Mouse (Mus musculus) megakaryocyte progenitor cell, adult 5-6 weeks (primary cell): ENCODE measurements around the gene Ccdc33. TPM values are rescaled to one million over a fixed set of nuclear protein-coding genes. Genes with fewer than 3 reads are reported as not detected.

Experiments used
- ATAC-seq: replicated peaks from 2 replicates; pipeline ENCODE4 v1.8.0; 2016; ENCODE audit warnings: mild to moderate bottlenecking, moderate TSS enrichment, inconsistent platforms; ENCODE audit not compliant: poor library complexity
- total RNA-seq, 2 experiments: library from RNA; stranded (forward) in 1 of 2; stranded (reverse) in 1 of 2; fragments of 157-497, 149-512 nt in 1 of 2; fragments of 200-1000 nt in 1 of 2; gene quantifications; 2 replicates each; pipeline versions ENCODE4 v1.2.3 to v1.2.4; 2015 to 2017

Gene Ccdc33
- total RNA-seq, 2 experiments from 2014 or later = not detected

DNA sequence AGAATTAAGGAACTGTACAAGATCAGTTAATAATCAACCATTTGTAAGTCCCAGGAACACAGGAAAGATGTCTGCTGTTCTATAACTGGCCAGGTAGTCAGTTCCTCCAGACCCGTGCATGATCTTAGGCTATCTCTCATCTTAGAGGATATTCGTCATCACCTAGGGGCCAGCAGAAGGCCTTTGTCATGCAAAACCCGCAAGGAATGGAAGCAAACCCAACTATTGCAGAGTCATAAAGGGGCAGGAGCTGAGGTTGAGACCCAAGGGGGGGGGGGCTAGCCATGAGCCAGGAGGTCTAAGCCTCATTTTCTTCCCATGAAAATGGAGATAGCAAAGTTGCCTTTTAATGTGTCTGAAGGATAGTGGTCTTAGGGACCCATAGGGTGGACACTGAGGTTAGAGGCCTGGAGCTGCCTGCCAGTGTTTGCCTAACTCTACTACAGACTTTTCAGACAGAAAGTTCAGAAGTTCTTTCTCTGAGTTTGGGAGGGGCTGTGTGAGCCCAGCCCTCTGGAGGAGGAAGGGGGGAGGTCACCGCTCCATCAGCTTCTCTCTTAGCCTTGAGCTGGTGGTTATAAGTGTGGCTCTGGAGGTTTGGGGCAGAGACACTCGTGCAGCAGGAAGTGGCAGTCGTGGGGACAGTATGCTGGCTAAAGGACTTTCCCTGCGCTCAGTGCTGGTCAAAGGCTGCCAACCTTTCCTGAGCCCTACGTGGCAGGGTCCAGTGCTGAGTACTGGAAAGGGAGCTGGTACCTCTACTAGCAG lies 104.0 kb downstream of the Ccdc33 start:
- no peak; the same call in 1 of the 2 replicates for ATAC-seq

DNA sequence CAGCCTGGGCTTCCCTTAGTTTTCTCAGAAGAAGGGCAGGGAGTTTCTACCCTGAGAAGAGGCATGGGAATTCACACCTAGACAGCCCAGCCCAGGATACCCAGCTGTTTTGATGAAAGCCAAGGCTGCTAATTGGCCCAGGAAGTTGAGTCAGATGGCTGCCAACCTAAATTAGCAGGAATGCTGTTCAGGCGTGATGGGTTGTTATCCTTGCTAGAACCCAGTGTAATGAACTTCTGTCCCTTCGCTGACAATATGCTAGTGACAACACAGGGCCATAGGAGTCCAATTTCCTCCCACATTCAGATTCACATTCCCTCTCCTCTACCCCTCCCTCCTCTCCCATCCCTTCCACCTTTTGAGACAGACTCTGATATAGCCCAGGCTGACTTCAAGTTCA lies 105.7 kb downstream of the Ccdc33 start:
- no peak for ATAC-seq

- no peak for ATAC-seq
Observed at GRCm38 (mm10) chr9:58012486-58012885, 106.1 kb downstream of the Ccdc33 start.

DNA sequence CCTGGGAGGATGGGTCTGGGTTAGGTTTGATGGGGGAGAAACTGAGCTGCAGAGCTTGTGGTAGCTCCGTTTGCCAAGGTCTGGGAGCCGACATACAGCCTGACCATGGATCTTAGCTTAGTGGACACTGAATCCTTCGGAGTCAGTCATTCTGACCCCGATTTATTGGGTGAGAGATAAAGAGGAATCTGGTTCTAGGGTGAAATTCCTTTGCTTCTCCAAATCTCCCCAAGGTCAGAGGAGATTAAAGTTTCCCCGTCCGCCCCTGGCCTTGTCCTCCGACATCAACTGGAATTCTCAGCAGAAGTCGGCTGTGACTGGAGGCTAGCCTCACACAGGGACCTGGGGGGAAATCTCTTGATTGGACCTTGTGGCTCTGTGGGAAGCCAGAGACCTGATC lies 107.1 kb downstream of the Ccdc33 start:
- ATAC-seq = no peak

DNA sequence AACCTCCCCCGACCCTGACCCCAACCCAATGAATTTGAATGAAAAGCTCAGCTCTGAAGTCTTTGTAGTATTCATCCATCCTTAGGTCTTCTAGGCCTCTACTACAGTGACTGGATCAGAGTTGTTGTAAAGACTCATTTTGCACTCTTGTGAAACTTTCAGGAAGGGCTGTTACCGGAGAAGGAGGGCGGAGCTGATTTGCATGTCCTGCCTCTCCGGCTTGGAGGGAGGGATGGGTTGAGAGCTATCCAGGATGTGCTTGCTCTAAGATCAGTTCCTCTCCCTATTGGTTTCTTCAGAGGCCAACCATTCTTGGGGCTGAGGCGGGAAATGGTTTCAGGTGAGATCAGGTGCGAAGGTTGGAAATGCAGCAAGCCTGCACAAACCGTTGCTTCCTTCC lies 107.6 kb downstream of the Ccdc33 start:
- peak; percentile 50; the same call in 1 of the 2 replicates for ATAC-seq

GRCm38 (mm10) chr9:58009588-58009987 lies 109.0 kb downstream of the Ccdc33 start:
- no peak for ATAC-seq

DNA sequence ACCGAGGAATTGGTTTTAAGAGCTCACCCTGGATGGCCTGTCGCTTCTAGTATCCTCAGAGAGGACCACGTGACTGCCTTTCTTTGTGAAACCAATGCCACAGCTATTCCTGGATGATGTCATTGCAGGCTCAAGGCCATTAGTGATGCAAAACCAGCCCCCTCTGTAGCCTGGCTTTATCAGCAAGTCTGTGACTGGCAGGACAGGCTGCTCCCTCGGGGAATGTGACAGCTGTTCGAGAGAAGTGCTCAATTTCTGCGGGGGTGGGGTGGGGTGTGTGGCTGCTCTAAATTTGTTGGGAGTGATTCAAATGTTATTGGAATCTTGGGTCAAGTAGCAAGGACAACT lies 109.6 kb downstream of the Ccdc33 start:
- no peak for ATAC-seq

GRCm38 (mm10) chr9:58008336-58009014 lies 110.1 kb downstream of the Ccdc33 start:
- no peak for ATAC-seq

- no peak for ATAC-seq
Observed at GRCm38 (mm10) chr9:58005753-58006461, 112.7 kb downstream of the Ccdc33 start, which contains the start of gene Cyp11a1. Gene Cyp11a1, plus strand, starts transcription at chr9:58006411.

- no peak for ATAC-seq
Observed at GRCm38 (mm10) chr9:58003272-58003671, 115.4 kb downstream of the Ccdc33 start.

DNA sequence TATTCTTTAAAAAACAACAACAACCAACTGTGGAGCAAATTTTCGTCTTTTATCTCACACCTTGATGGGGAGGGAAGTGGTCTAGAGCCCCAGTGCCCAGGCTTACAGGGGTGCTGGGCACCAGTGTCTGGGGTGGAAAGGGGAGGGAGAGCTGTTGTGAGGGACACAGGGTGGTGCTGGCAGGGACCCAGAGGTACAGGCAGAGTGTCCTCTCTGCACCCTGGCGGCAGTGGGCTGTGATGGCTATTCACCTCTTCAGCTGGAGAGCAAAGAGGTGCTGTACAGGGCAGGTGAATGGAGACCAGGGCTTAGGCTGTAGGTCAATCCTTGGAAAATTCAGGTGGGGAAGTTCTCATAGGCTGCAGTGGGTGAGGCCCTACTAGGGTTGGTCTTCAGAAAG lies 118.9 kb downstream of the Ccdc33 start:
- no peak for ATAC-seq

GRCm38 (mm10) chr9:57998685-57999084 lies 119.9 kb downstream of the Ccdc33 start:
- no peak for ATAC-seq

GRCm38 (mm10) chr9:57998032-57998659 lies 120.5 kb downstream of the Ccdc33 start:
- peak; percentile 88 for ATAC-seq

GRCm38 (mm10) chr9:57997511-57998031 lies 121.1 kb downstream of the Ccdc33 start:
- no peak for ATAC-seq

GRCm38 (mm10) chr9:57995282-57995681 lies 123.3 kb downstream of the Ccdc33 start:
- ATAC-seq = 0 out of 2 replicates have a peak, but pooled peaks have one; percentile 32

DNA sequence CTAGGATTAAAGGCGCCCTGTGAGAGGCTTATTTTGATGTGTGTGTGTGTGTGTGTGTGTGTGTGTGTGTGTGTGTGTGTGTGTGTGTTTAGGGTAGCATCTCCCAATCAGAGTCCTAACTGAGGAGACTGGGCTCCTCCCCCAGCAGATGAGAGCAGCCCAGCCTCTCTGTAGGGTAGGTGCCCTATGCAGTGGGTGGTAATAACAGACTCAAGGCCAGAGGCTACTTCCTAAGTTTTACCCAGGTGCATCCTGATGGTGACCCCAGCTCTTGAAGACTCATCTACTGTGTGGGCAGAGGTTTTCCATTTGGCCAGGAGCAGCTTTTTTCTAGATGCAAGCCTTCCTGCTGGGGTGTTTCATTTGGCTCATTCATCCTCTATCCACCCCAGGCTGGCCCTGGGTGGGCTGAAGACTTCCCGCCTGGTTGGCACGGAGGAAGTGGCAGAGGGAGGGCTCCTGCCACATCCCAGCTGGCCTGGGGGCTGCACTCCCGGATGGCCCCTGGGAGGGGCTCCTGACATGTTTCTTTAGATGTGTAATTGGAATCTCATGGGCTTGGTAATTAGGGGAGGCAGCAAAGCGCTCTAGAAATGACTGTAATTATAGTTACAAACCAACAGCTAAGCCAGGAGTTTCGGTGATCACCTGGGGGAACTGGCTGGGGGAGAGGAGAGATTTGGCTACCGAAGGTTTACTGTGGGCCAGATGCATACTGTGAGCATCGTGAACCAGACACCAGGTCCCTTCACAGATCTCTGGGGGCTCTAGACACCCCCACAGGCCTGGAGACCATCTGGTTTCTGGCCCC lies 125.6 kb downstream of the Ccdc33 start:
- ATAC-seq = 0 out of 2 replicates have a peak, but pooled peaks have one; percentile 19

GRCm38 (mm10) chr9:57992060-57992459 lies 126.6 kb downstream of the Ccdc33 start:
- no peak for ATAC-seq

DNA sequence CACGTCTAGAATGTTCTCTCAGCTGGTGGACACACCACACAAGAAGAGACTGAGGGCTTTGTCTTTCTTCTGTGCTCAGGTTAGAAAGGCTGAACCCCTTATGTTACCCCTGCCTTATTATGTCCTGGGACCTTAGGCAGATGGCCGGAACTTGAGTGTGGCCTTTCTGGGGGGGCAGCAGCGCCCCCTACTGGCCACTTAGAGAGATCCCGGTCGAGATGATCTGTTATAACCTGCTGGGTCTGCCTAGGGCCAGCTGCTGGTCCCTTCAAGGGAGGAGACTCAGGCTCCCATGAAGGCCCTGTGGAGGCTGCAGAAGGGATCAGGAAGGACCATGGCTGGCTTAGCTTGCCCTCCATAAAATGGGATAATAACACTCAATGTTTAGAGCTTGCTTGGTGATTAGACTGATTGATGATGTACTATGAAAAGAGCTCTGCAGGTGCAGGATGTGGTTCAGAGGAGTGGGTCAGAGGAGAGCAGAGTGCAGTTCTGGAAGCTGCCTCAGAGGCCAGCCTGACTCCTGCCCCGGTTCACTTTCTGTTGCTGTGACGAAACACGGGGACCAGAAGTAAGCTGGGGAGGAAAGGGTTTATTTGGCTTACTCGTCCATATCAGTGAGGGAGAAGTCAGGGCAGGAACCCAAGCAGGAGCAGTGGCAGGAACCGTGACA lies 128.0 kb downstream of the Ccdc33 start:
- peak; percentile 63; the same call in 1 of the 2 replicates for ATAC-seq

GRCm38 (mm10) chr9:57989309-57989708 lies 129.3 kb downstream of the Ccdc33 start:
- no peak for ATAC-seq
